8 mouse cellular contexts compared by ENCODE assay signal in the genomic region with DNA sequence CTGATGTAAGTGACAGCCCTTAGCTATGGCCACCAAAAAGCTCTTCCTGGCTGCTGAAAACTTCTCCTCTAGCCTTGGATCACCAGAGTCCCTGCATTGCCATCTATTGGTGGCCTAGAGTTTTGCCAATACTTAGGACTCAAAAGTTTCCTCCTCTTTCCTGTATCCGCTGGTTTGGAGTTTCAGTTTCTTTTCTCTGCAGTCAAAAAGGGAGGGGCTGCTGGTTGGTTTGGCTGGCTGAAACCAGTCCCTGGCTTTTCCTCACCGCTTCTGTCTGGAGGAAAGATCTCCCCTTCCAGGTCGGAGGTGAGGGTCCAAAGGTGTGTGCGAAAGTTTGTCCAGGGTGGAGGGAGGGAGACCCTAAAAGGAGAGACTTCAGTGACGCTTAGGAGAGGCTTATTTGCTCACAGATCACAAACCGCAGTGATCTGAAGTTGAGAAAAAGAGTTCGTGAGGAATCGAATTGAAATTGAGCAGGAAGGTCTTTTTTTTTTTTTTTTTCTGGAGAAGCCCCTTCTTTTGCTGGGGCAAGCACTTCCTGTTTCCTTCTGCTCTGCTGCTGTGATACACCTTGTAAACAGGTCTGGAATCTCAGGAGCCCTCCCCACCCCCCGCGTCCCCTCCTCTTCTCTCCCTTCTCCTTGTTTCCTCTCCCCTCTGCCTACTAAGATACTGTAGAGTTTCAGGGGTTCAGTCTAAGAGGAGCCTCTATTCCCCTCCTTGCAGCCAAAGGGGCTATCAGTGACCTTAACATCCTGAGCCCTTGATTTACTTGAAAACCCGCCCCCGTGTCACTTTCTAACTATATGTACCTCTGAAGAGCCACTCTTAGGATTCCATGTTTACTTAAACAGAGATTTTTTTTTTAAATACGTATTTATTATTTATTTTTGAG. TPM values are rescaled to one million over a fixed set of nuclear protein-coding genes. Genes with fewer than 3 reads are reported as not detected.
DNase-seq lines count a peak whose midpoint lies in the region; ATAC-seq lines count a peak whose summit lies in the region.

A gene (plus strand): TSS at position 171 of the 895 bp plus-strand sequence.

- DNase-seq in Muller cell, postnatal 12 days (ENCODE audit: inconsistent ontology term): peak; percentile 83
- peak; percentile 4 to 12 for DNase-seq in layer of hippocampus, postnatal 14 days (ENCODE audit: low spot score in 2 of 2)
- DNase-seq in right cerebral cortex, postnatal 10 days (ENCODE audit: low spot score in 2 of 2): peak; percentile 27 to 31
- no peak for DNase-seq in cerebellum, adult 9-11 months

- H3K36me3 ChIP-seq in hindbrain, embryonic 13.5 days: no peaks in the 10 kb centered on the region
- H3K36me3 ChIP-seq in megakaryocyte, embryonic 14.5 days (replicated peaks; ENCODE audit: low read length): peaks cover 6% of the 10 kb centered on the region

- ATAC-seq in frontal cortex, adult (ENCODE audit: low TSS enrichment): peak; percentile 92
- ATAC-seq in hindbrain, embryonic 13.5 days (ENCODE audit: low FRiP score): peak; percentile 39; the same call in 1 of the 2 replicates

- no peaks in the 10 kb centered on the region for H3K9me3 ChIP-seq in hindbrain, embryonic 13.5 days
- no peaks in the 10 kb centered on the region for H3K9me3 ChIP-seq in megakaryocyte, embryonic 14.5 days

- 13% methylated on average over 13 of the region's 13 CpGs for WGBS in hindbrain, embryonic 13.5 days

- 0 out of 2 replicates have a peak within 1 kb of the TSS, but pooled peaks have one; percentile 30 for H3K9ac ChIP-seq in hindbrain, embryonic 13.5 days

- H3K27me3 ChIP-seq in hindbrain, embryonic 13.5 days: no peaks in the 10 kb centered on the region
- H3K27me3 ChIP-seq in megakaryocyte, embryonic 14.5 days (replicated peaks): no peaks in the 10 kb centered on the region

- H3K4me1 ChIP-seq in brown adipose tissue, adult 24 weeks (ENCODE audit: control insufficient read depth, insufficient read depth, insufficient read length, low read length): no peaks in the 10 kb centered on the region
- H3K4me1 ChIP-seq in hindbrain, embryonic 13.5 days (replicated peaks): no peaks in the 10 kb centered on the region
- peaks cover 10% of the 10 kb centered on the region for H3K4me1 ChIP-seq in megakaryocyte, embryonic 14.5 days

- peak within 1 kb of the TSS; percentile 36 for H3K4me2 ChIP-seq in hindbrain, embryonic 13.5 days

- peak within 1 kb of the TSS; percentile 95 for H3K27ac ChIP-seq in brown adipose tissue, adult 24 weeks (replicated peaks; ENCODE audit: low read depth, low read length)
- H3K27ac ChIP-seq in hindbrain, embryonic 13.5 days: no peak within 1 kb of the TSS

- peak within 1 kb of the TSS; percentile 96 for H3K4me3 ChIP-seq in brown adipose tissue, adult 24 weeks (ENCODE audit: insufficient read depth, low read depth, low read length)
- H3K4me3 ChIP-seq in hindbrain, embryonic 13.5 days: peak within 1 kb of the TSS; percentile 29
- H3K4me3 ChIP-seq in megakaryocyte, embryonic 14.5 days (replicated peaks): peak within 1 kb of the TSS; percentile 95

RNA-seq across cellular contexts. Expression of the gene that starts here (rescaled TPM):
- polyA plus RNA-seq in brown adipose tissue, adult 24 weeks (2012; ENCODE audit: insufficient read depth, insufficient read length, missing spikeins): 2.2 and 2.5 TPM in 2 replicates
- 0.90 and 1.00 TPM in 2 replicates for polyA plus RNA-seq in hindbrain, embryonic 13.5 days (2015; fragmentation: Nextera tagmentation; extraction: Ambion mirVana)
- 1 to 10 TPM in 1 of 2 experiments, under 1 TPM in 1; 0.76 to 1.0 TPM for total RNA-seq in layer of hippocampus, postnatal 14 days (2021)
- 0.30 TPM in 1 of 2 replicates, not detected in the other for polyA plus RNA-seq in megakaryocyte, embryonic 14.5 days (2012; ENCODE audit: insufficient read depth, low replicate concordance)

Comparison
In these comparisons a context has a peak if more than half of its experiments do, and no peak if none do; other contexts are left out.
1. Peak in ATAC-seq, H3K4me3 ChIP-seq, H3K9ac ChIP-seq and H3K4me2 ChIP-seq in hindbrain, embryonic 13.5 days; RNA of the gene not detected or under 1 TPM.
2. H3K4me3 ChIP-seq: peak in every context shown above with its lines; median percentile 96 in brown adipose tissue, adult 24 weeks; 95 in megakaryocyte, embryonic 14.5 days; 29 in hindbrain, embryonic 13.5 days.